Mouse (Mus musculus) neural tube, postnatal 0 days (tissue): ENCODE measurements around the gene Sntb2. TPM values are rescaled to one million over a fixed set of nuclear protein-coding genes. Genes with fewer than 3 reads are reported as not detected.

Source experiments
- polyA plus RNA-seq: library from polyadenylated mRNA; unstranded; fragments of >200 nt; fragmentation: Nextera tagmentation; extraction: Ambion mirVana; gene quantifications from 2 replicates; pipeline ENCODE4 v1.2.1, GENCODE M21; 2015

Gene Sntb2
- 6.0 and 6.5 TPM in 2 replicates for polyA plus RNA-seq

GRCm38 (mm10) chr8:106935324-106935869 lies at the start of gene Sntb2:
Gene Sntb2, plus strand, starts transcription at chr8:106935750.

GRCm38 (mm10) chr8:106893481-106894156 lies 41.9 kb upstream of the Sntb2 start, which contains the start of gene Utp4:
Gene Utp4, plus strand, starts transcription at chr8:106893636.

GRCm38 (mm10) chr8:107030650-107031576 lies 95.4 kb downstream of the Sntb2 start, which contains the start of gene Vps4a:
Gene Vps4a, plus strand, starts transcription at chr8:107031222.

GRCm38 (mm10) chr8:107048061-107048941 lies 112.8 kb downstream of the Sntb2 start, which contains the start of gene Pdf:
Gene Pdf, minus strand, starts transcription at chr8:107048614.

GRCm38 (mm10) chr8:107056076-107056972 lies 120.8 kb downstream of the Sntb2 start, which contains the start of the genes Cog8 and Nip7:
Gene Cog8, minus strand, starts transcription at chr8:107056689.
Gene Nip7, plus strand, starts transcription at chr8:107056877.

GRCm38 (mm10) chr8:107065511-107066496 lies 130.3 kb downstream of the Sntb2 start, which contains the start of gene Tmed6:
Gene Tmed6, minus strand, starts transcription at chr8:107065644.

Other genes with a start within 250 kb of the Sntb2 start
- gene Has3, start 65.5 kb upstream of the Sntb2 start, polyA plus RNA-seq: 1.3 and 1.7 TPM in 2 replicates
- gene Utp4, start 42.1 kb upstream of the Sntb2 start, polyA plus RNA-seq: 29.1 and 30.1 TPM in 2 replicates
- gene Vps4a, start 95.5 kb downstream of the Sntb2 start, polyA plus RNA-seq: 142 and 146 TPM in 2 replicates
- 46.5 and 49.7 TPM in 2 replicates for gene Pdf, start 112.9 kb downstream of the Sntb2 start, polyA plus RNA-seq
- gene Cog8, start 120.9 kb downstream of the Sntb2 start, polyA plus RNA-seq: 31.8 and 36.2 TPM in 2 replicates
- gene Nip7, start 121.1 kb downstream of the Sntb2 start, polyA plus RNA-seq: 55.9 and 56.1 TPM in 2 replicates
- not detected in 2 replicates for gene Tmed6, start 129.9 kb downstream of the Sntb2 start, polyA plus RNA-seq
- 23.1 and 23.2 TPM in 2 replicates for gene Terf2, start 160.8 kb downstream of the Sntb2 start, polyA plus RNA-seq
- gene Cyb5b, start 214.9 kb downstream of the Sntb2 start, polyA plus RNA-seq: 65.2 and 68.6 TPM in 2 replicates